In genomic region chr8:122331134-122331523, GRCm38 (mm10) we compare ENCODE assay signal across 7 mouse cellular contexts. TPM values are rescaled to one million over a fixed set of nuclear protein-coding genes. Genes with fewer than 3 reads are reported as not detected.
DNase-seq lines count a peak whose midpoint lies in the region; ATAC-seq and TF ChIP-seq lines count a peak whose summit lies in the region.

No protein-coding gene starts in this region.

- H3K4me3 ChIP-seq in bone marrow, adult 2 months (replicated peaks; ENCODE audit: control insufficient read depth, low read depth, low read length), result no peak overlapping the region
- H3K4me3 ChIP-seq in embryonic facial prominence, embryonic 11.5 days (ENCODE audit: low read depth, low read length), result no peak overlapping the region
- no peak overlapping the region for H3K4me3 ChIP-seq in hindbrain, embryonic 15.5 days
- H3K4me3 ChIP-seq in liver, embryonic 12.5 days, result no peak overlapping the region

- peaks cover 10% of the 10 kb centered on the region for H3K4me1 ChIP-seq in bone marrow, adult 2 months (ENCODE audit: control insufficient read depth, insufficient read depth, low read length)
- peaks cover 4% of the 10 kb centered on the region for H3K4me1 ChIP-seq in embryonic facial prominence, embryonic 11.5 days (ENCODE audit: control insufficient read depth, insufficient read depth, low read length)
- peaks cover 31% of the 10 kb centered on the region for H3K4me1 ChIP-seq in hindbrain, embryonic 15.5 days (replicated peaks)
- H3K4me1 ChIP-seq in liver, embryonic 12.5 days, result peaks cover 83% of the 10 kb centered on the region

- WGBS in bone marrow, adult 2 months, result 16% methylated on average over 3 of the region's 3 CpGs
- 63% methylated on average over 3 of the region's 3 CpGs for WGBS in embryonic facial prominence, embryonic 11.5 days
- WGBS in hindbrain, embryonic 15.5 days, result 72% methylated on average over 3 of the region's 3 CpGs
- 67% methylated on average over 3 of the region's 3 CpGs for WGBS in liver, embryonic 12.5 days (ENCODE audit: insufficient replicate concordance)

- TF ChIP-seq CTCF in bone marrow, adult 2 months (IDR thresholded peaks at IDR 0.05; ENCODE audit: control insufficient read depth, insufficient read depth, low read length), result no peak

- peak overlapping the region; percentile 28; the same call in 1 of the 2 replicates for H3K9ac ChIP-seq in embryonic facial prominence, embryonic 11.5 days (replicated peaks; ENCODE audit: low read length)
- H3K9ac ChIP-seq in hindbrain, embryonic 15.5 days, result no peak overlapping the region
- peak overlapping the region; percentile 67; the same call in 1 of the 2 replicates for H3K9ac ChIP-seq in liver, embryonic 12.5 days

- no peaks in the 10 kb centered on the region for H3K9me3 ChIP-seq in embryonic facial prominence, embryonic 11.5 days (replicated peaks; ENCODE audit: control insufficient read depth, low read length)
- no peaks in the 10 kb centered on the region for H3K9me3 ChIP-seq in hindbrain, embryonic 15.5 days
- peaks cover 20% of the 10 kb centered on the region for H3K9me3 ChIP-seq in liver, embryonic 12.5 days (replicated peaks)

- H3K36me3 ChIP-seq in embryonic facial prominence, embryonic 11.5 days (replicated peaks; ENCODE audit: control insufficient read depth, insufficient read depth, low read depth, low read length), result no peaks in the 10 kb centered on the region
- H3K36me3 ChIP-seq in hindbrain, embryonic 15.5 days, result peaks cover 2% of the 10 kb centered on the region; the same call in 1 of the 2 replicates
- peaks cover 100% of the 10 kb centered on the region for H3K36me3 ChIP-seq in liver, embryonic 12.5 days

- no peak for DNase-seq in embryonic facial prominence, embryonic 11.5 days (ENCODE audit: low spot score)
- no peak for DNase-seq in cerebellum, postnatal 14 days
- no peak for DNase-seq in layer of hippocampus, postnatal 36 days
- DNase-seq in cerebellum, postnatal 36 days, result no peak

- no peak overlapping the region for H3K4me2 ChIP-seq in embryonic facial prominence, embryonic 11.5 days (ENCODE audit: low read depth, low read length)
- no peak overlapping the region for H3K4me2 ChIP-seq in hindbrain, embryonic 15.5 days
- H3K4me2 ChIP-seq in liver, embryonic 12.5 days, result peak overlapping the region; percentile 50; the same call in 1 of the 2 replicates

- TF ChIP-seq POLR2A in bone marrow, adult 2 months (IDR thresholded peaks at IDR 0.05; ENCODE audit: borderline replicate concordance, control insufficient read depth, low read depth, low read length), result no peak

- H3K27ac ChIP-seq in bone marrow, adult 2 months (ENCODE audit: control insufficient read depth, insufficient read depth, low read depth, low read length, poor library complexity), result peak overlapping the region; percentile 65; the same call in 1 of the 2 replicates
- no peak overlapping the region for H3K27ac ChIP-seq in embryonic facial prominence, embryonic 11.5 days (replicated peaks; ENCODE audit: low read depth, low read length)
- 0 out of 2 replicates have a peak overlapping the region, but pooled peaks have one; percentile 51 for H3K27ac ChIP-seq in hindbrain, embryonic 15.5 days (replicated peaks)
- H3K27ac ChIP-seq in liver, embryonic 12.5 days, result peak overlapping the region; percentile 97

- no peak for ATAC-seq in embryonic facial prominence, embryonic 11.5 days (replicated peaks; ENCODE audit: insufficient number of reproducible peaks, low FRiP score, low TSS enrichment, low read depth)
- no peak for ATAC-seq in hindbrain, embryonic 15.5 days (ENCODE audit: low FRiP score, low read depth)
- ATAC-seq in liver, embryonic 12.5 days, result no peak

- H3K27me3 ChIP-seq in embryonic facial prominence, embryonic 11.5 days (ENCODE audit: control insufficient read depth, insufficient read depth, low read length), result peaks cover 18% of the 10 kb centered on the region
- H3K27me3 ChIP-seq in hindbrain, embryonic 15.5 days, result peaks cover 16% of the 10 kb centered on the region
- no peaks in the 10 kb centered on the region for H3K27me3 ChIP-seq in liver, embryonic 12.5 days (replicated peaks)

RNA-seq across cellular contexts. Expression of gene Trhr2, which starts 29.4 kb away (rescaled TPM):
- not detected in 2 replicates for polyA plus RNA-seq in bone marrow, adult 2 months (2011; ENCODE audit: insufficient read depth, insufficient read length, low replicate concordance, missing spikeins)
- polyA plus RNA-seq in embryonic facial prominence, embryonic 11.5 days (2014; fragmentation: Nextera tagmentation; extraction: Ambion mirVana), result not detected in 2 replicates
- 0.10 and 0.28 TPM in 2 replicates for polyA plus RNA-seq in hindbrain, embryonic 15.5 days (2015; fragmentation: Nextera tagmentation; extraction: Ambion mirVana)
- not detected in 2 replicates for polyA plus RNA-seq in liver, embryonic 12.5 days (2016; fragmentation: Nextera tagmentation; extraction: Ambion mirVana)
- total RNA-seq in layer of hippocampus, postnatal 36 days (2021), result under 1 TPM; 0.52 to 0.56 TPM

RNA-seq across cellular contexts. Expression of gene Zc3h18, which starts 45.3 kb away (rescaled TPM):
- 38.3 and 50.7 TPM in 2 replicates for polyA plus RNA-seq in bone marrow, adult 2 months (2011; ENCODE audit: insufficient read depth, insufficient read length, low replicate concordance, missing spikeins)
- 39.3 and 40.1 TPM in 2 replicates for polyA plus RNA-seq in embryonic facial prominence, embryonic 11.5 days (2014; fragmentation: Nextera tagmentation; extraction: Ambion mirVana)
- polyA plus RNA-seq in hindbrain, embryonic 15.5 days (2015; fragmentation: Nextera tagmentation; extraction: Ambion mirVana), result 35.5 and 38.1 TPM in 2 replicates
- 48.7 and 49.1 TPM in 2 replicates for polyA plus RNA-seq in liver, embryonic 12.5 days (2016; fragmentation: Nextera tagmentation; extraction: Ambion mirVana)
- total RNA-seq in layer of hippocampus, postnatal 36 days (2021), result 10 to 100 TPM; 38.9 to 39.1 TPM

RNA-seq across cellular contexts. Expression of gene Zfpm1, which starts 49.2 kb away (rescaled TPM):
- 125 and 324 TPM in 2 replicates for polyA plus RNA-seq in bone marrow, adult 2 months (2011; ENCODE audit: insufficient read depth, insufficient read length, low replicate concordance, missing spikeins)
- 1.5 and 1.8 TPM in 2 replicates for polyA plus RNA-seq in embryonic facial prominence, embryonic 11.5 days (2014; fragmentation: Nextera tagmentation; extraction: Ambion mirVana)
- 1.4 and 2.3 TPM in 2 replicates for polyA plus RNA-seq in hindbrain, embryonic 15.5 days (2015; fragmentation: Nextera tagmentation; extraction: Ambion mirVana)
- polyA plus RNA-seq in liver, embryonic 12.5 days (2016; fragmentation: Nextera tagmentation; extraction: Ambion mirVana), result 27.6 and 28.4 TPM in 2 replicates
- total RNA-seq in layer of hippocampus, postnatal 36 days (2021), result 10 to 100 TPM; 34.7 to 36.9 TPM
